Mouse (Mus musculus): ENCODE results near the gene Tnfsf10. TPM values are rescaled to one million over a fixed set of nuclear protein-coding genes. Genes with fewer than 3 reads are reported as not detected.

Tnfsf10 gene
- total RNA-seq, 2 experiments from 2014 or later = 1.0 to 1.6 TPM

- no peak for ATAC-seq (ENCODE audit: poor library complexity, severe bottlenecking)
Measured at GRCm38 (mm10) chr3:27370125-27370524, 53.3 kb downstream of the Tnfsf10 start.

GRCm38 (mm10) chr3:27370582-27371275 lies 53.9 kb downstream of the Tnfsf10 start:
- no peak for ATAC-seq (ENCODE audit: poor library complexity, severe bottlenecking)

GRCm38 (mm10) chr3:27371276-27371621 lies 54.4 kb downstream of the Tnfsf10 start, which contains the start of gene Ghsr:
Ghsr (plus strand) TSS chr3:27371351.
- ATAC-seq (ENCODE audit: poor library complexity, severe bottlenecking) = no peak

- no peak for ATAC-seq (ENCODE audit: poor library complexity, severe bottlenecking)
Measured at GRCm38 (mm10) chr3:27371725-27372650, 55.2 kb downstream of the Tnfsf10 start.

GRCm38 (mm10) chr3:27374396-27374795 lies 57.6 kb downstream of the Tnfsf10 start:
- ATAC-seq (ENCODE audit: poor library complexity, severe bottlenecking) = no peak

- ATAC-seq (ENCODE audit: poor library complexity, severe bottlenecking) = no peak
Measured at GRCm38 (mm10) chr3:27377935-27378334, 61.1 kb downstream of the Tnfsf10 start.

DNA sequence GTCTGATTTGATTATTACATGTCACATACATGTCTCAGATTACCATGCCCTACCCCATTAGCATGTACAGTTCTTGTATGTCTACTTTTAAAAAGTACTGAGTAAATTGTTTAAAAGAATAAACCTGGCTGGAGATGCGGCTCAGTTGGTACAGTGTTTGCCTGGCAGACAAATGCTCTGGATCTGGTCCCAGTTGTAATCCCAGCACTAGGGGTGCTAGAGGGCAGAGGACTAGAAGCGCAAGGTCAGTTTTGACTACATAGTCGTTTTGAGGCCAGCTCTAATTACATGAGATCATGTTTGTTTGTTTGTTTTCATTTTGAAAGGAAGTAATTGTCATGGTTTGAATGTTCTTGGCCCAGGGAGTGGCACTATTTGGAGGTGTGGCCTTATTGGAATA lies 68.0 kb downstream of the Tnfsf10 start:
- no peak for ATAC-seq (ENCODE audit: poor library complexity, severe bottlenecking)

- no peak for ATAC-seq (ENCODE audit: poor library complexity, severe bottlenecking)
Measured at GRCm38 (mm10) chr3:27389923-27390322, 73.1 kb downstream of the Tnfsf10 start.

Other genes with a start within 250 kb of the Tnfsf10 start
- gene Ect2, start 163.2 kb upstream of the Tnfsf10 start, total RNA-seq (2015) = 57.2 and 60.8 TPM in 2 replicates
- gene Ect2, start 163.2 kb upstream of the Tnfsf10 start, total RNA-seq (2017) = 62.2 and 65.7 TPM in 2 replicates
- gene Nceh1, start 134.1 kb upstream of the Tnfsf10 start, total RNA-seq (2015) = 30.6 and 33.9 TPM in 2 replicates
- 32.7 and 33.2 TPM in 2 replicates for gene Nceh1, start 134.1 kb upstream of the Tnfsf10 start, total RNA-seq (2017)
- gene Ghsr, start 54.3 kb downstream of the Tnfsf10 start, total RNA-seq (2015) = not detected in 2 replicates
- not detected in 2 replicates for gene Ghsr, start 54.3 kb downstream of the Tnfsf10 start, total RNA-seq (2017)

Measured in megakaryocyte, adult 5-6 weeks (primary cell).